19 mouse cellular contexts compared by ENCODE assay signal in genomic region chr4:9094076-9094475, GRCm38 (mm10).
DNase-seq lines count a peak whose midpoint lies in the region; ATAC-seq and TF ChIP-seq lines count a peak whose summit lies in the region.
"Had no signal": no experiment of that assay in that cellular context is flagged by ENCODE, and none has a peak within 500 bp of the region (broad histone marks: within the 10 kb centered on the region; RNA-seq: fewer than 3 reads in every experiment).

No protein-coding gene starts in this region.

- no peak for DNase-seq in hindbrain, embryonic 10.5 days (ENCODE audit: low spot score)
- DNase-seq in hindbrain, embryonic 14.5 days (ENCODE audit: low spot score), result no peak
- DNase-seq in forebrain, postnatal 0 days, result no peak
- DNase-seq in right cerebral cortex, postnatal 36 days (ENCODE audit: low spot score in 2 of 2), result no peak
- DNase-seq: adrenal gland, postnatal 10 days; heart, adult 2 months; right cerebral cortex, adult 18-20 months had no signal

- H3K4me2 ChIP-seq in hindbrain, embryonic 14.5 days (replicated peaks), result no peak overlapping the region; the same call in 1 of the 2 replicates
- no peak overlapping the region for H3K4me2 ChIP-seq in midbrain, embryonic 12.5 days (replicated peaks)
- H3K4me2 ChIP-seq in midbrain, embryonic 15.5 days, result no peak overlapping the region
- no peak overlapping the region for H3K4me2 ChIP-seq in forebrain, postnatal 0 days (ENCODE audit: low read depth)
- H3K4me2 ChIP-seq: embryonic facial prominence, embryonic 15.5 days; heart, embryonic 15.5 days; limb, embryonic 15.5 days; liver, embryonic 15.5 days had no signal

- peaks cover 47% of the 10 kb centered on the region for H3K4me1 ChIP-seq in hindbrain, embryonic 10.5 days (replicated peaks)
- H3K4me1 ChIP-seq in hindbrain, embryonic 14.5 days (replicated peaks; ENCODE audit: control insufficient read depth, insufficient read depth, low read length), result peaks cover 10% of the 10 kb centered on the region
- H3K4me1 ChIP-seq in midbrain, embryonic 12.5 days, result peaks cover 33% of the 10 kb centered on the region
- H3K4me1 ChIP-seq in midbrain, embryonic 15.5 days, result peaks cover 19% of the 10 kb centered on the region
- H3K4me1 ChIP-seq in forebrain, postnatal 0 days (ENCODE audit: insufficient read depth), result no peaks in the 10 kb centered on the region

- no peak overlapping the region for H3K4me3 ChIP-seq in hindbrain, embryonic 10.5 days
- H3K4me3 ChIP-seq in hindbrain, embryonic 14.5 days (replicated peaks; ENCODE audit: low read length), result no peak overlapping the region
- H3K4me3 ChIP-seq in midbrain, embryonic 12.5 days, result no peak overlapping the region
- no peak overlapping the region for H3K4me3 ChIP-seq in midbrain, embryonic 15.5 days
- no peak overlapping the region for H3K4me3 ChIP-seq in forebrain, postnatal 0 days (ENCODE audit: low read depth, low read length)
- H3K4me3 ChIP-seq: embryonic facial prominence, embryonic 15.5 days; heart, adult 2 months; heart, embryonic 15.5 days; limb, embryonic 15.5 days; liver, embryonic 15.5 days; midbrain, embryonic 13.5 days had no signal

- H3K27ac ChIP-seq in hindbrain, embryonic 10.5 days, result peak overlapping the region; percentile 77
- H3K27ac ChIP-seq in hindbrain, embryonic 14.5 days, result no peak overlapping the region
- H3K27ac ChIP-seq in midbrain, embryonic 12.5 days (replicated peaks), result 0 out of 2 replicates have a peak overlapping the region, but pooled peaks have one; percentile 1
- no peak overlapping the region for H3K27ac ChIP-seq in midbrain, embryonic 15.5 days
- H3K27ac ChIP-seq in forebrain, postnatal 0 days (ENCODE audit: low read depth, low read length), result no peak overlapping the region
- H3K27ac ChIP-seq: embryonic facial prominence, embryonic 15.5 days; heart, adult 2 months; heart, embryonic 15.5 days; kidney, postnatal 0 days; limb, embryonic 15.5 days; liver, embryonic 15.5 days; macrophage; midbrain, embryonic 13.5 days had no signal

- 65% methylated on average over 6 of the region's 6 CpGs for WGBS in hindbrain, embryonic 10.5 days
- WGBS in hindbrain, embryonic 14.5 days, result 45% methylated on average over 6 of the region's 6 CpGs
- WGBS in midbrain, embryonic 12.5 days, result 57% methylated on average over 6 of the region's 6 CpGs
- WGBS in midbrain, embryonic 15.5 days, result 37% methylated on average over 6 of the region's 6 CpGs
- 30% methylated on average over 6 of the region's 6 CpGs for WGBS in forebrain, postnatal 0 days

- no peak for TF ChIP-seq CTCF in forebrain, postnatal 0 days (IDR thresholded peaks at IDR 0.05; ENCODE audit: low read depth)

- no peaks in the 10 kb centered on the region for H3K36me3 ChIP-seq in hindbrain, embryonic 10.5 days
- H3K36me3 ChIP-seq in hindbrain, embryonic 14.5 days (replicated peaks; ENCODE audit: control insufficient read depth, insufficient read depth), result no peaks in the 10 kb centered on the region
- H3K36me3 ChIP-seq in midbrain, embryonic 12.5 days, result no peaks in the 10 kb centered on the region
- no peaks in the 10 kb centered on the region for H3K36me3 ChIP-seq in midbrain, embryonic 15.5 days (replicated peaks)
- H3K36me3 ChIP-seq in forebrain, postnatal 0 days (ENCODE audit: insufficient read depth), result no peaks in the 10 kb centered on the region
- H3K36me3 ChIP-seq: embryonic facial prominence, embryonic 15.5 days; heart, embryonic 15.5 days; limb, embryonic 15.5 days; liver, embryonic 15.5 days; midbrain, embryonic 13.5 days had no signal

- no peak for ATAC-seq in hindbrain, embryonic 14.5 days (ENCODE audit: low FRiP score)
- ATAC-seq in midbrain, embryonic 12.5 days (ENCODE audit: low FRiP score, low read depth), result no peak
- ATAC-seq in midbrain, embryonic 15.5 days (replicated peaks), result no peak
- ATAC-seq in forebrain, postnatal 0 days, result peak; percentile 5; the same call in 1 of the 2 replicates
- ATAC-seq in erythroblast, adult 5-6 weeks (replicated peaks; ENCODE audit: low FRiP score, poor library complexity, severe bottlenecking), result no peak
- ATAC-seq: intestine, embryonic 16.5 days; Patski had no signal

- peaks cover 6% of the 10 kb centered on the region; the same call in 1 of the 2 replicates for H3K27me3 ChIP-seq in hindbrain, embryonic 10.5 days (ENCODE audit: insufficient read depth, poor library complexity, severe bottlenecking)
- no peaks in the 10 kb centered on the region for H3K27me3 ChIP-seq in hindbrain, embryonic 14.5 days (ENCODE audit: control insufficient read depth, insufficient read depth, low read length)
- peaks cover 10% of the 10 kb centered on the region; the same call in 1 of the 2 replicates for H3K27me3 ChIP-seq in midbrain, embryonic 12.5 days
- H3K27me3 ChIP-seq in midbrain, embryonic 15.5 days (replicated peaks), result no peaks in the 10 kb centered on the region
- no peaks in the 10 kb centered on the region for H3K27me3 ChIP-seq in forebrain, postnatal 0 days (ENCODE audit: insufficient read depth, low read length)
- H3K27me3 ChIP-seq: heart, embryonic 15.5 days; liver, embryonic 15.5 days; midbrain, embryonic 13.5 days; Patski had no signal

- H3K9me3 ChIP-seq in hindbrain, embryonic 10.5 days, result no peaks in the 10 kb centered on the region
- no peaks in the 10 kb centered on the region for H3K9me3 ChIP-seq in hindbrain, embryonic 14.5 days (ENCODE audit: control insufficient read depth, low read length)
- no peaks in the 10 kb centered on the region for H3K9me3 ChIP-seq in midbrain, embryonic 12.5 days
- no peaks in the 10 kb centered on the region for H3K9me3 ChIP-seq in midbrain, embryonic 15.5 days
- no peaks in the 10 kb centered on the region for H3K9me3 ChIP-seq in forebrain, postnatal 0 days (ENCODE audit: low read length)
- H3K9me3 ChIP-seq: embryonic facial prominence, embryonic 15.5 days; heart, embryonic 15.5 days; limb, embryonic 15.5 days; liver, embryonic 15.5 days; midbrain, embryonic 13.5 days had no signal

- H3K9ac ChIP-seq in hindbrain, embryonic 14.5 days, result no peak overlapping the region
- H3K9ac ChIP-seq in midbrain, embryonic 12.5 days (replicated peaks), result no peak overlapping the region
- H3K9ac ChIP-seq in midbrain, embryonic 15.5 days, result no peak overlapping the region
- H3K9ac ChIP-seq in forebrain, postnatal 0 days, result no peak overlapping the region
- H3K9ac ChIP-seq: embryonic facial prominence, embryonic 15.5 days; heart, embryonic 15.5 days; limb, embryonic 15.5 days; liver, embryonic 15.5 days; midbrain, embryonic 13.5 days had no signal

Comparison
In these comparisons a context has a peak if more than half of its experiments do, and no peak if none do; other contexts are left out.
1. H3K27ac ChIP-seq: peak in hindbrain, embryonic 10.5 days (single experiment) and midbrain, embryonic 12.5 days (single experiment); none in hindbrain, embryonic 14.5 days (single experiment), midbrain, embryonic 15.5 days (single experiment) and forebrain, postnatal 0 days (single experiment).